Mouse (Mus musculus): ENCODE measurements around the gene Sec24d. TPM values are rescaled to one million over a fixed set of nuclear protein-coding genes. Genes with fewer than 3 reads are reported as not detected.
"Not testable (repeated sequence)": the region's sequence is repeated elsewhere in the genome, so short reads cannot be mapped to it uniquely, and the experiment has no call there.

The Sec24d gene
- polyA plus RNA-seq, 1 experiment = 41.5 TPM

GRCm38 (mm10) chr3:123348080-123348802 lies 81.0 kb downstream of the Sec24d start:
- no peak overlapping the region for H3K4me3 ChIP-seq (replicated peaks; ENCODE audit: extremely low read depth, low read depth, low read length)
- no peaks in the 10 kb centered on the region for H3K4me1 ChIP-seq (ENCODE audit: control insufficient read depth, insufficient read depth, low read length)
- WGBS = 75% methylated on average over 12 of the region's 12 CpGs
- TF ChIP-seq CTCF (IDR thresholded peaks at IDR 0.05; ENCODE audit: insufficient read depth, low read length) (no peak), POLR2A (IDR thresholded peaks at IDR 0.05; ENCODE audit: borderline replicate concordance, extremely low read depth, low read depth, low read length) (no peak)
- no peak for DNase-seq

- no peak overlapping the region for H3K4me3 ChIP-seq (replicated peaks; ENCODE audit: extremely low read depth, low read depth, low read length)
- no peaks in the 10 kb centered on the region for H3K4me1 ChIP-seq (ENCODE audit: control insufficient read depth, insufficient read depth, low read length)
- TF ChIP-seq POLR2A (IDR thresholded peaks at IDR 0.05; ENCODE audit: borderline replicate concordance, extremely low read depth, low read depth, low read length) = no peak
- WGBS = 74% methylated on average over 8 of the region's 8 CpGs
- no peak for DNase-seq
These were observed 83.3 kb downstream of the Sec24d start for GRCm38 (mm10) chr3:123350602-123351001.

GRCm38 (mm10) chr3:123351519-123351918 lies 84.3 kb downstream of the Sec24d start:
- H3K4me3 ChIP-seq (replicated peaks; ENCODE audit: extremely low read depth, low read depth, low read length) = no peak overlapping the region
- no peak for DNase-seq
- no peak for TF ChIP-seq CTCF (IDR thresholded peaks at IDR 0.05; ENCODE audit: insufficient read depth, low read length)
- TF ChIP-seq POLR2A (IDR thresholded peaks at IDR 0.05; ENCODE audit: borderline replicate concordance, extremely low read depth, low read depth, low read length) = no peak
- no peaks in the 10 kb centered on the region for H3K4me1 ChIP-seq (ENCODE audit: control insufficient read depth, insufficient read depth, low read length)
- 55% methylated on average over 2 of the region's 2 CpGs for WGBS

- TF ChIP-seq POLR2A (IDR thresholded peaks at IDR 0.05; ENCODE audit: borderline replicate concordance, extremely low read depth, low read depth, low read length) (no peak), CTCF (IDR thresholded peaks at IDR 0.05; ENCODE audit: insufficient read depth, low read length) (no peak)
- H3K4me1 ChIP-seq (ENCODE audit: control insufficient read depth, insufficient read depth, low read length) = no peaks in the 10 kb centered on the region
- H3K4me3 ChIP-seq (replicated peaks; ENCODE audit: extremely low read depth, low read depth, low read length) = no peak overlapping the region
- DNase-seq = peak; percentile 15
- WGBS = 62% methylated on average over 6 of the region's 6 CpGs
These were observed 85.9 kb downstream of the Sec24d start for GRCm38 (mm10) chr3:123353183-123353582.

- Histone ChIP-seq H3K4me1 (ENCODE audit: control insufficient read depth, insufficient read depth, low read length) (no peaks in the 10 kb centered on the region), H3K4me3 (replicated peaks; ENCODE audit: extremely low read depth, low read depth, low read length) (no peak overlapping the region)
- WGBS = 91% methylated on average over 12 of the region's 12 CpGs
- TF ChIP-seq CTCF (IDR thresholded peaks at IDR 0.05; ENCODE audit: insufficient read depth, low read length) (no peak), POLR2A (IDR thresholded peaks at IDR 0.05; ENCODE audit: borderline replicate concordance, extremely low read depth, low read depth, low read length) (no peak)
- DNase-seq = no peak
These were observed 86.4 kb downstream of the Sec24d start for GRCm38 (mm10) chr3:123353661-123354060.

- DNase-seq = no peak
- 94% methylated on average over 9 of the region's 9 CpGs for WGBS
- Histone ChIP-seq H3K4me1 (ENCODE audit: control insufficient read depth, insufficient read depth, low read length) (no peaks in the 10 kb centered on the region), H3K4me3 (replicated peaks; ENCODE audit: extremely low read depth, low read depth, low read length) (no peak overlapping the region)
- TF ChIP-seq CTCF (IDR thresholded peaks at IDR 0.05; ENCODE audit: insufficient read depth, low read length) = no peak
- no peak for TF ChIP-seq POLR2A (IDR thresholded peaks at IDR 0.05; ENCODE audit: borderline replicate concordance, extremely low read depth, low read depth, low read length)
These were observed 87.1 kb downstream of the Sec24d start for GRCm38 (mm10) chr3:123354388-123354787.

- Histone ChIP-seq H3K4me3 (replicated peaks; ENCODE audit: extremely low read depth, low read depth, low read length) (no peak overlapping the region), H3K4me1 (ENCODE audit: control insufficient read depth, insufficient read depth, low read length) (no peaks in the 10 kb centered on the region)
- 74% methylated on average over 4 of the region's 4 CpGs for WGBS
- no peak for TF ChIP-seq CTCF (IDR thresholded peaks at IDR 0.05; ENCODE audit: insufficient read depth, low read length)
- no peak for TF ChIP-seq POLR2A (IDR thresholded peaks at IDR 0.05; ENCODE audit: borderline replicate concordance, extremely low read depth, low read depth, low read length)
- no peak for DNase-seq
These were observed 89.2 kb downstream of the Sec24d start for GRCm38 (mm10) chr3:123356377-123356991.

GRCm38 (mm10) chr3:123366820-123367219 lies 99.6 kb downstream of the Sec24d start:
- H3K4me3 ChIP-seq (replicated peaks; ENCODE audit: extremely low read depth, low read depth, low read length); H3K4me1 ChIP-seq (ENCODE audit: control insufficient read depth, insufficient read depth, low read length); DNase-seq: not testable (repeated sequence)
- WGBS = 75% methylated on average over 2 of the region's 2 CpGs

- TF ChIP-seq CTCF (IDR thresholded peaks at IDR 0.05; ENCODE audit: insufficient read depth, low read length) (no peak), POLR2A (IDR thresholded peaks at IDR 0.05; ENCODE audit: borderline replicate concordance, extremely low read depth, low read depth, low read length) (no peak)
- WGBS = 80% methylated on average over 12 of the region's 12 CpGs
- Histone ChIP-seq H3K4me1 (ENCODE audit: control insufficient read depth, insufficient read depth, low read length) (no peaks in the 10 kb centered on the region), H3K4me3 (replicated peaks; ENCODE audit: extremely low read depth, low read depth, low read length) (no peak overlapping the region)
- no peak for DNase-seq
These were observed 101.9 kb downstream of the Sec24d start for GRCm38 (mm10) chr3:123369161-123369560.

- no peaks in the 10 kb centered on the region for H3K4me1 ChIP-seq (ENCODE audit: control insufficient read depth, insufficient read depth, low read length)
- H3K4me3 ChIP-seq (replicated peaks; ENCODE audit: extremely low read depth, low read depth, low read length) = no peak overlapping the region
- TF ChIP-seq CTCF (IDR thresholded peaks at IDR 0.05; ENCODE audit: insufficient read depth, low read length) (no peak), POLR2A (IDR thresholded peaks at IDR 0.05; ENCODE audit: borderline replicate concordance, extremely low read depth, low read depth, low read length) (no peak)
- WGBS = 91% methylated on average over 5 of the region's 5 CpGs
- no peak for DNase-seq
These were observed 103.7 kb downstream of the Sec24d start for GRCm38 (mm10) chr3:123370927-123371326.

Data from lung, adult 2 months (tissue).